Mouse (Mus musculus) B cell, adult 67 days (primary cell): Measurements from ENCODE around the gene Il17rd. TPM values are rescaled to one million over a fixed set of nuclear protein-coding genes. Genes with fewer than 3 reads are reported as not detected.

Source experiments
- total RNA-seq, 2 experiments: library from RNA; stranded (reverse); gene quantifications; 4 replicates each; pipeline ENCODE4 v1.2.4; 2023

The Il17rd gene
- total RNA-seq = 1 to 10 TPM; 3.8 to 4.3 TPM

GRCm38 (mm10) chr14:27038783-27039182 lies at the start of gene Il17rd:
Gene Il17rd (plus strand): TSS chr14:27038941.

GRCm38 (mm10) chr14:26994211-26994741 lies 44.5 kb upstream of the Il17rd start, which contains the start of gene Hesx1:
Gene Hesx1 (plus strand): TSS chr14:26994416.

GRCm38 (mm10) chr14:27114362-27115274 lies 75.9 kb downstream of the Il17rd start, which contains the start of gene Arhgef3:
Gene Arhgef3 (plus strand): TSS chr14:27114899.

Other genes with a start within 250 kb of the Il17rd start
- not detected for gene Asb14, start 144.4 kb upstream of the Il17rd start, total RNA-seq
- gene Appl1, start 67.7 kb upstream of the Il17rd start, total RNA-seq = 10 to 100 TPM; 41.9 to 44.2 TPM
- under 1 TPM; 0.80 to 0.96 TPM for gene Hesx1, start 44.5 kb upstream of the Il17rd start, total RNA-seq
- 100 to 1,000 TPM; 117 to 161 TPM for gene Arhgef3, start 76.0 kb downstream of the Il17rd start, total RNA-seq